Mouse (Mus musculus): ENCODE results near the gene Pdgfa. TPM values are rescaled to one million over a fixed set of nuclear protein-coding genes. Genes with fewer than 3 reads are reported as not detected.

Gene Pdgfa
- polyA plus RNA-seq, 2 experiments: 34.0 to 83.4 TPM

GRCm38 (mm10) chr5:138956427-138956833 is 40.7 kb downstream of the Pdgfa start:
- H3K4me2 ChIP-seq (replicated peaks; ENCODE audit: low read depth, low read length, severe bottlenecking): no peak overlapping the region
- no peaks in the 10 kb centered on the region for H3K27me3 ChIP-seq (ENCODE audit: control insufficient read depth, insufficient read depth, low read length)
- H3K27ac ChIP-seq (replicated peaks; ENCODE audit: low read depth, low read length): no peak overlapping the region
- no peak overlapping the region for H3K4me3 ChIP-seq (replicated peaks; ENCODE audit: low read length)
- peaks cover 13% of the 10 kb centered on the region; the same call in 1 of the 2 replicates for H3K4me1 ChIP-seq (ENCODE audit: control insufficient read depth, insufficient read depth, low read length)
- H3K36me3 ChIP-seq (ENCODE audit: control insufficient read depth, insufficient read depth, low read length): no peaks in the 10 kb centered on the region
- 14% methylated on average over 10 of the region's 10 CpGs for WGBS
- TF ChIP-seq POLR2A (IDR thresholded peaks at IDR 0.05; ENCODE audit: borderline replicate concordance, extremely low read depth, insufficient read depth, insufficient read length): no peak
- no peak overlapping the region for H3K9ac ChIP-seq (ENCODE audit: low read depth, low read length, severe bottlenecking)
- ATAC-seq (ENCODE audit: low FRiP score, low read depth): peak; percentile 66
- peak; percentile 65 for DNase-seq (ENCODE audit: low spot score)
- H3K9me3 ChIP-seq (ENCODE audit: control insufficient read depth, low read length): no peaks in the 10 kb centered on the region

- no peaks in the 10 kb centered on the region for H3K36me3 ChIP-seq (ENCODE audit: control insufficient read depth, insufficient read depth, low read length)
- no peak overlapping the region for H3K27ac ChIP-seq (replicated peaks; ENCODE audit: low read depth, low read length)
- 69% methylated on average over 7 of the region's 7 CpGs for WGBS
- no peak for TF ChIP-seq POLR2A (IDR thresholded peaks at IDR 0.05; ENCODE audit: borderline replicate concordance, extremely low read depth, insufficient read depth, insufficient read length)
- H3K4me3 ChIP-seq (replicated peaks; ENCODE audit: low read length): no peak overlapping the region
- ATAC-seq (ENCODE audit: low FRiP score, low read depth) (no peak), DNase-seq (ENCODE audit: low spot score) (no peak)
- H3K27me3 ChIP-seq (ENCODE audit: control insufficient read depth, insufficient read depth, low read length): no peaks in the 10 kb centered on the region
- H3K9ac ChIP-seq (ENCODE audit: low read depth, low read length, severe bottlenecking): no peak overlapping the region
- no peak overlapping the region for H3K4me2 ChIP-seq (replicated peaks; ENCODE audit: low read depth, low read length, severe bottlenecking)
- H3K4me1 ChIP-seq (ENCODE audit: control insufficient read depth, insufficient read depth, low read length): peaks cover 13% of the 10 kb centered on the region; the same call in 1 of the 2 replicates
- no peaks in the 10 kb centered on the region for H3K9me3 ChIP-seq (ENCODE audit: control insufficient read depth, low read length)
These were observed 43.2 kb downstream of the Pdgfa start for GRCm38 (mm10) chr5:138953986-138954385.

GRCm38 (mm10) chr5:138952969-138953368 is 44.2 kb downstream of the Pdgfa start:
- Histone ChIP-seq H3K9me3 (ENCODE audit: control insufficient read depth, low read length) (no peaks in the 10 kb centered on the region), H3K27me3 (ENCODE audit: control insufficient read depth, insufficient read depth, low read length) (no peaks in the 10 kb centered on the region), H3K9ac (ENCODE audit: low read depth, low read length, severe bottlenecking) (0 out of 2 replicates have a peak overlapping the region, but pooled peaks have one; percentile 1), H3K4me1 (ENCODE audit: control insufficient read depth, insufficient read depth, low read length) (peaks cover 24% of the 10 kb centered on the region), H3K4me3 (replicated peaks; ENCODE audit: low read length) (no peak overlapping the region), H3K36me3 (ENCODE audit: control insufficient read depth, insufficient read depth, low read length) (no peaks in the 10 kb centered on the region), H3K27ac (replicated peaks; ENCODE audit: low read depth, low read length) (no peak overlapping the region), H3K4me2 (replicated peaks; ENCODE audit: low read depth, low read length, severe bottlenecking) (no peak overlapping the region)
- no peak for DNase-seq (ENCODE audit: low spot score)
- ATAC-seq (ENCODE audit: low FRiP score, low read depth): no peak
- no peak for TF ChIP-seq POLR2A (IDR thresholded peaks at IDR 0.05; ENCODE audit: borderline replicate concordance, extremely low read depth, insufficient read depth, insufficient read length)
- WGBS: 46% methylated on average over 13 of the region's 13 CpGs

- Histone ChIP-seq H3K9ac (ENCODE audit: low read depth, low read length, severe bottlenecking) (no peak overlapping the region), H3K27ac (replicated peaks; ENCODE audit: low read depth, low read length) (no peak overlapping the region), H3K4me3 (replicated peaks; ENCODE audit: low read length) (no peak overlapping the region), H3K27me3 (ENCODE audit: control insufficient read depth, insufficient read depth, low read length) (no peaks in the 10 kb centered on the region), H3K9me3 (ENCODE audit: control insufficient read depth, low read length) (no peaks in the 10 kb centered on the region), H3K4me2 (replicated peaks; ENCODE audit: low read depth, low read length, severe bottlenecking) (no peak overlapping the region), H3K36me3 (ENCODE audit: control insufficient read depth, insufficient read depth, low read length) (no peaks in the 10 kb centered on the region), H3K4me1 (ENCODE audit: control insufficient read depth, insufficient read depth, low read length) (peaks cover 22% of the 10 kb centered on the region)
- WGBS: 94% methylated on average over 2 of the region's 2 CpGs
- DNase-seq (ENCODE audit: low spot score) (no peak), ATAC-seq (ENCODE audit: low FRiP score, low read depth) (no peak)
- TF ChIP-seq POLR2A (IDR thresholded peaks at IDR 0.05; ENCODE audit: borderline replicate concordance, extremely low read depth, insufficient read depth, insufficient read length): no peak
These were observed 45.9 kb downstream of the Pdgfa start for GRCm38 (mm10) chr5:138951305-138951704.

- no peak for TF ChIP-seq POLR2A (IDR thresholded peaks at IDR 0.05; ENCODE audit: borderline replicate concordance, extremely low read depth, insufficient read depth, insufficient read length)
- H3K9me3 ChIP-seq (ENCODE audit: control insufficient read depth, low read length): no peaks in the 10 kb centered on the region
- H3K27me3 ChIP-seq (ENCODE audit: control insufficient read depth, insufficient read depth, low read length): no peaks in the 10 kb centered on the region
- H3K4me2 ChIP-seq (replicated peaks; ENCODE audit: low read depth, low read length, severe bottlenecking): no peak overlapping the region
- H3K27ac ChIP-seq (replicated peaks; ENCODE audit: low read depth, low read length): no peak overlapping the region
- 82% methylated on average over 6 of the region's 6 CpGs for WGBS
- DNase-seq (ENCODE audit: low spot score) (no peak), ATAC-seq (ENCODE audit: low FRiP score, low read depth) (no peak)
- H3K36me3 ChIP-seq (ENCODE audit: control insufficient read depth, insufficient read depth, low read length): no peaks in the 10 kb centered on the region
- peaks cover 17% of the 10 kb centered on the region for H3K4me1 ChIP-seq (ENCODE audit: control insufficient read depth, insufficient read depth, low read length)
- H3K9ac ChIP-seq (ENCODE audit: low read depth, low read length, severe bottlenecking): no peak overlapping the region
- H3K4me3 ChIP-seq (replicated peaks; ENCODE audit: low read length): no peak overlapping the region
These were observed 48.0 kb downstream of the Pdgfa start for GRCm38 (mm10) chr5:138949165-138949564.
